Mouse (Mus musculus) CH12.LX (cell line): ENCODE measurements at regions not wholly inside any gene's neighbourhood (a gene's known extent, or its start where the extent isn't known, plus 50 kb on each side); places are given as distances from the start of the nearest gene placed in this dataset.

Experiments used
- BHLHE40 ChIP-seq: IDR thresholded peaks from 2 replicates; pipeline ENCODE4 v1.6.1; 2011; ENCODE audit warnings: mild to moderate bottlenecking, low read depth, low read length, improper control_type of control experiment
- EP300 ChIP-seq: IDR thresholded peaks from 2 replicates; pipeline ENCODE4 v1.6.1; 2011; ENCODE audit warnings: low read length, improper control_type of control experiment
- MXI1 ChIP-seq: IDR thresholded peaks from 2 replicates; pipeline ENCODE4 v1.6.1; 2011; ENCODE audit warnings: mild to moderate bottlenecking, low read depth, low read length, improper control_type of control experiment
- POLR2A ChIP-seq: IDR thresholded peaks from 2 replicates; pipeline ENCODE4 v1.6.1; 2011; ENCODE audit warnings: low read depth, mild to moderate bottlenecking, improper control_type of control experiment, low read length

- TF ChIP-seq MXI1, result no peak
- TF ChIP-seq EP300, result no peak
- no peak for TF ChIP-seq BHLHE40
- TF ChIP-seq POLR2A, result no peak
Observed at GRCm38 (mm10) chr6:14596880-14597466, 158.1 kb downstream of the Ppp1r3a start.
